Mouse (Mus musculus) Patski (cell line): ENCODE results near the gene Gtf2ird1. TPM values are rescaled to one million over a fixed set of nuclear protein-coding genes. Genes with fewer than 3 reads are reported as not detected.

Source experiments
- ATAC-seq: fragments of 100-300 bp; one replicate; pipeline ENCODE4 v1.8.0; 2021
- CTCF ChIA-PET: fragments of 350-600 bp; sonication (Branson Sonifier 250); formaldehyde crosslinking; loops from one replicate; lab custom pipeline; 2022; ENCODE audit warnings: inconsistent platforms; lab: Charles Lee
- POLR2A ChIA-PET: fragments of 350-600 bp; sonication (Branson Sonifier 250); formaldehyde crosslinking; loops from one replicate; lab custom pipeline; 2022; ENCODE audit warnings: antibody characterized with exemption, inconsistent platforms; lab: Charles Lee
- DNase-seq: peaks from one replicate; pipeline ENCODE4 v3.0.0-alpha.2; 2011; ENCODE audit warnings: low read depth, low spot score
- H3K27me3 ChIP-seq: fragments of 371-371 bp; one replicate; pipeline ENCODE4 v1.5.1; 2021
- CTCF ChIP-seq: fragments of 100-300 bp; IDR thresholded peaks from one replicate; pipeline ENCODE4 v1.5.1; 2021
- in situ Hi-C: fragments of 300-500 bp; cut with MboI; formaldehyde crosslinking; loops from 3 replicates; pipeline ENCODE4 v1.11.1; 2018; ENCODE audit warnings: low pct_unique_long_range_greater_than_20kb, mixed read lengths
- polyA plus RNA-seq: library from polyadenylated mRNA; unstranded; gene quantifications from one replicate; pipeline ENCODE4 v1.2.3, GENCODE M21; 2021

Gene Gtf2ird1
- polyA plus RNA-seq, 1 experiment from 2014 or later: 169 TPM

DNA sequence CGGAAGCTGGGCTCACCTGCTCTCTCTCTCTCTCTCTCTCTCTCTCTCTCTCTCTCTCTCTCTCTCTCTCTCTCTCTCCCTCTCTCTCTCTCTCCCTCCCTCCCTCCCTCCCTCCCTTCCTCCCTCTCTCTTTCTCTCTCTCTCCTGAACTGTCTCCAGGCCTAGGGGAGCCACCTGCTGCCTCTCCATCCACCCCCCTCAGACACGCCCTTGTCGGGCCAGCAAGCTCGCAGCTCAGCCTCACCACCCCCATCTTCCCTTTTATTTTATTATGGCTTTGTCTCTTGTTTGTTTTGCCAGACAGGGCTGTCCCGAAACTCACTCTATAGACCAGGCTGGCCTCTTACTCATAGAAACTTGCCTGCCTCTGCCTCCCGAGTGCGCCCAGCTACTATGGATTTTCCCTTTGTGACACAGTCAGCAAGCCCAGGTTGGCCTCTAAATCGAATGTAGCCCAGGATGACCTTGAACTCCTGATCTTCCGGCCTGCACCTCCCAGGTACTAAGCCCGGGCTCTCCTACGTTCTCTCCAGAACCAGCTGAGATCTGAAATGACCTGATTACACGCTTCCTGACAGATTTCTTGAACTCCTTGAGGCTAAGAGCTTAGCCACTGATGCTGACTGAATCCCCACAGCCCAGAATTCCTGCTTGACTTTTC lies 34.1 kb downstream of the Gtf2ird1 start:
- TF ChIP-seq CTCF: no peak
- DNase-seq (no peak), ATAC-seq (no peak)
- POLR2A ChIA-PET: no interaction called here
- no peaks in the 10 kb centered on the region for H3K27me3 ChIP-seq
- CTCF ChIA-PET: interaction anchor here (0.6 kb wide), 1 partner anchor 15 kb away, joined by 3 read pairs; no protein-coding TSS in a partner anchor
- in situ Hi-C loops: no loop called here

DNA sequence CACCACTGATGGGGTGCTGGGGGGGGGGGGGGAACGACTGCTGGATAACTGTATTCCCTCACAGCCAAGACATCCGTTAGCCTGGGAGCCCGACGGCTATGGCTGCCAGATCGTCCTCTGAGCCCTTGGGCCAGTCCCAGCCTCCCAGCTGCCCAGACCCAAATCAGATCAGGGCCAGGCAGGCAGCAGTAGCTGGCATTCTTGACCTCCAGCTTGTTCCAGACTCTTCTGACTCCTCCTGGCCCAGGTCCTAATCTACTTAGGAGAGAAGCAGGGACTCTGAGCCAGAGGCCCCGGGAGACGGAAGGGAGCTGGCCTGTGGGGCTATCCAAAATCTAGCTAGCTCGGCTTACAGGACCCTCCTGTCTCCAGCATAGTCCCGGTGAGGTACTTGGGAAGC lies 35.5 kb downstream of the Gtf2ird1 start:
- no peaks in the 10 kb centered on the region for H3K27me3 ChIP-seq
- POLR2A ChIA-PET: no interaction called here
- ATAC-seq (no peak), DNase-seq (no peak)
- no peak for TF ChIP-seq CTCF
- CTCF ChIA-PET: no interaction called here
- in situ Hi-C loops: no loop called here

DNA sequence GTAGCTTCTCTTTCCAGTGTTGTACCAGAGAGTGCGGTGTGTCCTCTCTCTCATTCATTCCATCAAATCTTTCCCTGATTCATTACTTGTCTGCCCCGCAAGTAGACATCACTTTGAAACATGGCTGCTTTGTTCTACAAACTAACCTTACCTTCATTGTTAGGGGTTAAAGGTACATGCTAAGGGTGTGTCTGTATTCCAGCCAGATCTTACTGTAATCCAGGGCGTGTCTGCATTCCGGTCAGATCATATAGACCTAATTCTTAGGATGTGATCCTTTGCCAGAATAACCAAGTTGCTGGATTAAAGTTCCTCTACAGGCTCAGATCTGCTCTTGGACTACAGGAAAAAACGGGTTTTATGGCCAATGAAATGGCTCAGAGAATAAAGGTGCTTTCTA lies 36.8 kb downstream of the Gtf2ird1 start:
- ATAC-seq: no peak
- CTCF ChIA-PET: interaction anchor here (1.0 kb wide), 1 partner anchor 15 kb away, joined by 3 read pairs; no protein-coding TSS in a partner anchor
- no peak for TF ChIP-seq CTCF
- POLR2A ChIA-PET: no interaction called here
- no peaks in the 10 kb centered on the region for H3K27me3 ChIP-seq
- DNase-seq: no peak
- in situ Hi-C loops: no loop called here

DNA sequence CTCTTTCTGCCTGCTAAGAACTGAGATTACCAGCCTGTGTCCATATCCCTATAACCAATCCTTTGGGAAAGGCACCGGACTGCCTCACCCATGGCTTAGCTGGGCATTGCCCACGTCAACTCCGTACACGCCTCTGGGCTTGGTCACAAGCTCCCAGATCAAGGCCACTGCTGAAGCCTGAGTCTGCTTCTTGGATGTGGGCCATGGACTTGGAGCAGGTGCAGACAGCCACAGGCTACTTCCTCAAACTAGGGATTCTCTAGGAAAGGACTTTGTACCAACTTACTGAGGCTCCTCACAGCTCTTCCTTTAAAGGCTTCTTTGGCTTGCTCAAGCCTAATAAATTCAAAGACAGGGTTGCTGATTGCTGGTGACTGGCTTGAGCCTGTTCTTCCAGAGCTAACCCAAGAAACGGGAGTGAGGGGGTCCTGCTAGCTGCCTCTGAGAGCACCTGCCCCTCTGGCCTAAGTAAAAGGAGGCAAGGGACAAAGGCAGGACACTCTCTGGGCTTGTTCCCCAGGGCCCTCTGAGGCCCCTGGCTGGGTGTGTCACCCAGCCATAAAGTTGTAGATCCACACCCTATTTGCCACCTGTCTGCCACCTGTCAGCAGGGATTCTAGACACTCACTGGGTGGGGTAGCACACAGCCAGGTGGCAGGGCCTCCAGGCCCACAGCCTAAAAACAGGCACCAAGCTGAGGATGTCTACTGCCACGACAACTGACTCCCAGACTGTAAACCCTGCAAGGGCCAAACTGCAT lies 38.0 kb downstream of the Gtf2ird1 start:
- no peaks in the 10 kb centered on the region for H3K27me3 ChIP-seq
- ATAC-seq (no peak), DNase-seq (no peak)
- ChIA-PET POLR2A (no interaction called here), CTCF (interaction anchor here (0.8 to 1.4 kb wide), 3 partner anchors 16 to 49 kb away, joined by 3 read pairs; no protein-coding TSS in a partner anchor)
- TF ChIP-seq CTCF: no peak
- in situ Hi-C loops: no loop called here

DNA sequence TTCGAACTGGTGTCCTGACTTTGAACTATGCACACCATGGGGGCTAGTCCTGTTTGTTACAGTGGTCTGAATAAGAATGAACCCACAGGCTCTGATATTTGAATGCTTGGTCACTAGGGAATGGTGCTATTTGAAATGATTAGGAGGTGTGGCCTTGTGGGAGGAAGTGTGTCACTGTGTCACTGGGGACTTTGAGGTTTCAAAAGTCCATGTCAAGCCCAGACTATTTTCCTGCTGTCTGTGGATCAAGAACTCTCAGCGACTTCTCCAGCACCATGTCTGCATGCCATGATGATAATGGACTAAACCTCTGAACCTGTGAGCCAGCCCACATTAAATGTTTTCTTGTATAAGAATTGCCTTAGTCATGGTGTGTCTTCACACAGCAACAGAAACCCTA lies 44.2 kb downstream of the Gtf2ird1 start:
- no peaks in the 10 kb centered on the region for H3K27me3 ChIP-seq
- DNase-seq (no peak), ATAC-seq (no peak)
- ChIA-PET POLR2A (interaction anchor here (1.0 kb wide), 1 partner anchor 44 kb away, joined by 3 read pairs; the partner anchor contains the start of gene Gtf2ird1), CTCF (no interaction called here)
- no peak for TF ChIP-seq CTCF
- in situ Hi-C loops: no loop called here

DNA sequence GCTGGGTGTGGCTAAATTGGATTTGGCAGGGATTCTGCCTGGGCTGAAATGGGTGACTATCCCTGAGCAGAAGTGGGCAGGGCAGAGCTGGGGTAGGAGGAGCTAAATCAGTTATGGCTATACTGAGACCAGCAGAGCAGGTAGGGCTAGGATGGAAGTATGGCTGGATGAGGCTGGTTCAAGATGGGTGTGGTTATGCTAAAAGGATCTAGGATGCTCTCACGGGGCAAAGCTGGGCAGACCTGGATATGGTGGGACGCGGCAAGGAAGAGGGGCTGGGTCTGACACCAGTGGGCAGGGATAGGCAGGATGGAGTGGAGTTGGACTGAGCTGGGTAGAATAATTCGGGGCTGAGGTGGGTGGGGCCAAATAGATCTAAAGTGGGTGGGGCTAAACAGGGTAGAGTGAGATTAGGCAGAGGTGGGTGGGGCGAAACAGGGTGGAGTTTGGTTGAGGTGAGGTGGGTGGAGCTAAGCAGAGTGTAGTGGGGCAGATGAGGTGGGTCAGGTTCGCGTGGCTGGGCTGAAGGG lies 46.1 kb downstream of the Gtf2ird1 start:
- POLR2A ChIA-PET: no interaction called here
- in situ Hi-C loops: no loop called here
- TF ChIP-seq CTCF: no peak
- H3K27me3 ChIP-seq: no peaks in the 10 kb centered on the region
- DNase-seq (no peak), ATAC-seq (no peak)
- CTCF ChIA-PET: interaction anchor here (0.9 kb wide), 1 partner anchor 26 kb away, joined by 3 read pairs; no protein-coding TSS in a partner anchor

DNA sequence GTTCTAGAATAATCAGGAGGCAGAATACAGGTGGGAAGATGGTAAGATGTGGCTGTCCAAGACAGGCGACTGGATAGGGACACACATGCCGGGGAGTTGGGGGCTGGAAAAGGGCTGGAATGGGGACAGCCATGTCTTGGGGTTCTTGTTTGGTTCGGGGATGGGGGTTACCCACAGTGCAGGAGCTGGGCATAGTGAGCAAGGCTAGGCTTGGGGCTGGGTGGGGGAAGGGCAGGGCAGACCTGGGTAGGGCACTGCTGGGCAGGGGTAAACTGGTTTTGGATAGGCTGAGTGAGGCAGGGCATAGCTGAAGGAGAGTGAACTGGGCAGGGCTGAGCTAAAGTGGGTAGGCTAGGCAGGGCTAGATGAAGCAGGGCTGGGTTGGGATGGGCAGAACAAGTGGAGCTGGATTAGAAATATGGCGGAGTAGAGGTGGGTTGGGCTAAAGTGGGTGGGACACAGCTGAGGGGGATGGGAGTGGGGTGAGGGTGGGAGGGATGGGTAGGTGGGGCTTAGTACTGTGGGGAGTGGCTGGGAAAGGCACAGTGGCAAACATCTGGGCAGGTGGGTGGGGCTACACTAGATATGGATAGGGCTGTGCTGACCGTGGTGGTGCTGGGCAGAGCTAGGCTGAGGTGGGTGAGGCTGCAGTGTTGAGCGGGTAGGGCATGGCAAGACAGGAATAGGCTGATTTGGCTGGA lies 46.8 kb downstream of the Gtf2ird1 start:
- no peak for TF ChIP-seq CTCF
- no peak for ATAC-seq
- CTCF ChIA-PET: interaction anchor here (0.9 kb wide), 1 partner anchor 25 kb away, joined by 3 read pairs; no protein-coding TSS in a partner anchor
- DNase-seq: no peak
- POLR2A ChIA-PET: no interaction called here
- in situ Hi-C loops: no loop called here
- no peaks in the 10 kb centered on the region for H3K27me3 ChIP-seq

DNA sequence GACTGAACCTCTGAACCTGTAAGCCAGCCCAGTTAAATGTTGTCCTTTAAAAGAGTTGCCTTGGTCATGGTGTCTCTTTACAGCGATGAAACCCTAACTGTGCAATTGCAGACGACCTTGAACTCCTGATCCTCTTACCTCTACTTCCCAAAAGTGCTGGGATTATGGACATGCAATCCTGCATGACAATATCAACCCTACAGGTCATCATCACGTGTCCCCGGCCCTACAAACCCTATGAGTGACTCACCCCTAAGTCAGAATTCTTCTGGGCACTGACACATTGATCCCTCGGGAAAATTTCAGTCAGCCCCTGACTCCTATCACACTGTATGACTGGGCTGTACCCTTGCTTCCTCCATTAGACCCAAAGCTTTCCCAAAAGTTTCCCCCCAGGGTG lies 48.4 kb downstream of the Gtf2ird1 start:
- no peak for ATAC-seq
- H3K27me3 ChIP-seq: no peaks in the 10 kb centered on the region
- CTCF ChIA-PET: no interaction called here
- in situ Hi-C loops: no loop called here
- POLR2A ChIA-PET: interaction anchor here (0.6 to 1.5 kb wide), 2 partner anchors 35 to 48 kb away, joined by 7 read pairs; no protein-coding TSS in a partner anchor
- DNase-seq: no peak
- TF ChIP-seq CTCF: no peak

DNA sequence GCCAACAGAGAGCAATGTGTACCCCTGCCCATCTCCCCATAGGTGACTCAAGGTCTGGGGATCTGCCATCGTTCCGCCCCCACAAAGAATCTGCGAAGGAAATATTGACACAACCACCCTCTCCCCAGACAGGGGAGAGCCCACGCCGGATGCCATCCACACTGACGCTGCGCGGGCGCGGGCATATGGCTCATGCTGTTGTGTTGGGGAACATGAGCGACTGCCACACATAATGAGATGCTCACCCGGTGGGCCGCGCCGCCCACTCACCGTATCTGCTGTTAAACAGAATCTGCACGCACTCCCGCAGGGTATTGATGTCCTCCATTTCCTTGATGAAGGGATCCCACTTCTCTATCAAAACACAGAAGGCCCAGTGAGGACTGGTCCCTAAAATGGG lies 54.7 kb downstream of the Gtf2ird1 start:
- CTCF ChIA-PET: interaction anchor here (1.3 kb wide), 1 partner anchor 50 kb away, joined by 3 read pairs; no protein-coding TSS in a partner anchor
- in situ Hi-C loops: no loop called here
- no peak for DNase-seq

More for the DNA sequence above, 54.7 kb downstream of the Gtf2ird1 start:
- TF ChIP-seq CTCF: no peak
- ATAC-seq: no peak
- no peaks in the 10 kb centered on the region for H3K27me3 ChIP-seq
- POLR2A ChIA-PET: no interaction called here
